Mouse (Mus musculus): ENCODE measurements around the gene 1700001K19Rik. TPM values are rescaled to one million over a fixed set of nuclear protein-coding genes. Genes with fewer than 3 reads are reported as not detected.
"Not testable (repeated sequence)": the region's sequence is repeated elsewhere in the genome, so short reads cannot be mapped to it uniquely, and the experiment has no call there.

1700001K19Rik gene
- polyA plus RNA-seq, 1 experiment, result 0.05 TPM

- no peak overlapping the region for H3K4me3 ChIP-seq
- no peak for TF ChIP-seq TCF12 (IDR thresholded peaks at IDR 0.05; ENCODE audit: insufficient read depth, poor library complexity, severe bottlenecking)
- TF ChIP-seq MYOG (IDR thresholded peaks at IDR 0.05; ENCODE audit: control insufficient read depth in 1 of 3, insufficient read depth in 1 of 3, insufficient read length in 2 of 3, low read depth in 2 of 3), result no peak
- TF ChIP-seq SRF (IDR thresholded peaks at IDR 0.05; ENCODE audit: control insufficient read depth, insufficient read length, low read depth), result no peak
- no peak for TF ChIP-seq POLR2AphosphoS2 (IDR thresholded peaks at IDR 0.05; ENCODE audit: insufficient read length, low read depth)
- no peak for TF ChIP-seq E2F4 (IDR thresholded peaks at IDR 0.05; ENCODE audit: insufficient read depth)
- TF ChIP-seq CEBPB (IDR thresholded peaks at IDR 0.05; ENCODE audit: insufficient read depth, poor library complexity, severe bottlenecking), result no peak
- no peak for TF ChIP-seq TCF3 (IDR thresholded peaks at IDR 0.05; ENCODE audit: insufficient read length, low read depth)
- TF ChIP-seq REST (IDR thresholded peaks at IDR 0.05; ENCODE audit: insufficient read depth, insufficient read length), result no peak
- no peak for TF ChIP-seq MYOD1 (IDR thresholded peaks at IDR 0.05; ENCODE audit: control insufficient read depth in 1 of 3, insufficient read length in 2 of 3, low read depth in 2 of 3)
- TF ChIP-seq MAX (IDR thresholded peaks at IDR 0.05; ENCODE audit: low read depth), result no peak
- TF ChIP-seq POLR2A (IDR thresholded peaks at IDR 0.05; ENCODE audit: insufficient read length, low read depth), result no peak
- TF ChIP-seq USF1 (IDR thresholded peaks at IDR 0.05; ENCODE audit: low read depth), result no peak
- no peaks in the 10 kb centered on the region for H3K27me3 ChIP-seq (ENCODE audit: control insufficient read depth, insufficient read depth, insufficient read length)
- no peaks in the 10 kb centered on the region for H3K36me3 ChIP-seq (ENCODE audit: control insufficient read depth, insufficient read depth)
- H3ac ChIP-seq (ENCODE audit: control insufficient read depth, insufficient read length), result no peak overlapping the region
- H3K79me2 ChIP-seq (ENCODE audit: control insufficient read depth, insufficient read depth), result no peaks in the 10 kb centered on the region
- H3K4me2 ChIP-seq (ENCODE audit: low read depth), result peak overlapping the region; percentile 63
Observed at GRCm38 (mm10) chr12:110703682-110704081, 21.3 kb upstream of the 1700001K19Rik start.

GRCm38 (mm10) chr12:110703008-110703471, 20.6 kb upstream of the 1700001K19Rik start:
- TF ChIP-seq MYOD1 (IDR thresholded peaks at IDR 0.05; ENCODE audit: control insufficient read depth in 1 of 3, insufficient read length in 2 of 3, low read depth in 2 of 3), result no peak
- peak; percentile 28 for TF ChIP-seq POLR2A (IDR thresholded peaks at IDR 0.05; ENCODE audit: insufficient read length, low read depth)
- Histone ChIP-seq H3K27me3 (ENCODE audit: control insufficient read depth, insufficient read depth, insufficient read length) (no peaks in the 10 kb centered on the region), H3ac (ENCODE audit: control insufficient read depth, insufficient read length) (no peak overlapping the region), H3K79me2 (ENCODE audit: control insufficient read depth, insufficient read depth) (no peaks in the 10 kb centered on the region), H3K36me3 (ENCODE audit: control insufficient read depth, insufficient read depth) (no peaks in the 10 kb centered on the region), H3K4me3 (no peak overlapping the region), H3K4me2 (ENCODE audit: low read depth) (peak overlapping the region; percentile 63)

- no peaks in the 10 kb centered on the region for H3K79me2 ChIP-seq (ENCODE audit: control insufficient read depth, insufficient read depth)
- H3K36me3 ChIP-seq (ENCODE audit: control insufficient read depth, insufficient read depth), result no peaks in the 10 kb centered on the region
- H3K27me3 ChIP-seq (ENCODE audit: control insufficient read depth, insufficient read depth, insufficient read length), result no peaks in the 10 kb centered on the region
- no peak within 1 kb of the TSS for H3ac ChIP-seq (ENCODE audit: control insufficient read depth, insufficient read length)
- H3K4me2 ChIP-seq (ENCODE audit: low read depth), result peak within 1 kb of the TSS; percentile 63
- no peak for TF ChIP-seq MYOD1 (IDR thresholded peaks at IDR 0.05; ENCODE audit: control insufficient read depth in 1 of 3, insufficient read length in 2 of 3, low read depth in 2 of 3)
- no peak for TF ChIP-seq SRF (IDR thresholded peaks at IDR 0.05; ENCODE audit: control insufficient read depth, insufficient read length, low read depth)
- TF ChIP-seq POLR2AphosphoS2 (IDR thresholded peaks at IDR 0.05; ENCODE audit: insufficient read length, low read depth), result no peak
- no peak for TF ChIP-seq REST (IDR thresholded peaks at IDR 0.05; ENCODE audit: insufficient read depth, insufficient read length)
- TF ChIP-seq TCF12 (IDR thresholded peaks at IDR 0.05; ENCODE audit: insufficient read depth, poor library complexity, severe bottlenecking), result no peak
- no peak for TF ChIP-seq POLR2A (IDR thresholded peaks at IDR 0.05; ENCODE audit: insufficient read length, low read depth)
- TF ChIP-seq CEBPB (IDR thresholded peaks at IDR 0.05; ENCODE audit: insufficient read depth, poor library complexity, severe bottlenecking), result no peak
- no peak for TF ChIP-seq MAX (IDR thresholded peaks at IDR 0.05; ENCODE audit: low read depth)
- no peak for TF ChIP-seq E2F4 (IDR thresholded peaks at IDR 0.05; ENCODE audit: insufficient read depth)
- TF ChIP-seq USF1 (IDR thresholded peaks at IDR 0.05; ENCODE audit: low read depth), result no peak
- no peak for TF ChIP-seq MYOG (IDR thresholded peaks at IDR 0.05; ENCODE audit: control insufficient read depth in 1 of 3, insufficient read depth in 1 of 3, insufficient read length in 2 of 3, low read depth in 2 of 3)
- no peak for TF ChIP-seq TCF3 (IDR thresholded peaks at IDR 0.05; ENCODE audit: insufficient read length, low read depth)
- no peak within 1 kb of the TSS for H3K4me3 ChIP-seq
Observed at GRCm38 (mm10) chr12:110702556-110702955, 20.1 kb upstream of the 1700001K19Rik start, which contains the start of gene Hsp90aa1. Gene Hsp90aa1, minus strand, starts transcription at chr12:110702728.

- H3K4me3 ChIP-seq; H3K27me3 ChIP-seq (ENCODE audit: control insufficient read depth, insufficient read depth, insufficient read length): not testable (repeated sequence)
Observed at GRCm38 (mm10) chr12:110701363-110701762, 18.9 kb upstream of the 1700001K19Rik start.

GRCm38 (mm10) chr12:110700730-110701129, 18.3 kb upstream of the 1700001K19Rik start:
- no peaks in the 10 kb centered on the region for H3K36me3 ChIP-seq (ENCODE audit: control insufficient read depth, insufficient read depth)
- no peaks in the 10 kb centered on the region for H3K27me3 ChIP-seq (ENCODE audit: control insufficient read depth, insufficient read depth, insufficient read length)
- H3K4me3 ChIP-seq, result no peak overlapping the region
- H3K79me2 ChIP-seq (ENCODE audit: control insufficient read depth, insufficient read depth), result no peaks in the 10 kb centered on the region
- no peak for TF ChIP-seq CEBPB (IDR thresholded peaks at IDR 0.05; ENCODE audit: insufficient read depth, poor library complexity, severe bottlenecking)
- TF ChIP-seq USF1 (IDR thresholded peaks at IDR 0.05; ENCODE audit: low read depth), result no peak
- no peak for TF ChIP-seq REST (IDR thresholded peaks at IDR 0.05; ENCODE audit: insufficient read depth, insufficient read length)
- no peak for TF ChIP-seq POLR2AphosphoS2 (IDR thresholded peaks at IDR 0.05; ENCODE audit: insufficient read length, low read depth)
- no peak for TF ChIP-seq MYOG (IDR thresholded peaks at IDR 0.05; ENCODE audit: control insufficient read depth in 1 of 3, insufficient read depth in 1 of 3, insufficient read length in 2 of 3, low read depth in 2 of 3)
- TF ChIP-seq MAX (IDR thresholded peaks at IDR 0.05; ENCODE audit: low read depth), result no peak
- no peak for TF ChIP-seq POLR2A (IDR thresholded peaks at IDR 0.05; ENCODE audit: insufficient read length, low read depth)
- no peak for TF ChIP-seq MYOD1 (IDR thresholded peaks at IDR 0.05; ENCODE audit: control insufficient read depth in 1 of 3, insufficient read length in 2 of 3, low read depth in 2 of 3)
- TF ChIP-seq TCF3 (IDR thresholded peaks at IDR 0.05; ENCODE audit: insufficient read length, low read depth), result no peak
- no peak for TF ChIP-seq TCF12 (IDR thresholded peaks at IDR 0.05; ENCODE audit: insufficient read depth, poor library complexity, severe bottlenecking)
- TF ChIP-seq SRF (IDR thresholded peaks at IDR 0.05; ENCODE audit: control insufficient read depth, insufficient read length, low read depth), result no peak
- TF ChIP-seq E2F4 (IDR thresholded peaks at IDR 0.05; ENCODE audit: insufficient read depth), result no peak
- no peak overlapping the region for H3K4me2 ChIP-seq (ENCODE audit: low read depth)
- no peak overlapping the region for H3ac ChIP-seq (ENCODE audit: control insufficient read depth, insufficient read length)

More at GRCm38 (mm10) chr12:110701363-110701762, 18.9 kb upstream of the 1700001K19Rik start:
- H3K4me2 ChIP-seq (ENCODE audit: low read depth); H3ac ChIP-seq (ENCODE audit: control insufficient read depth, insufficient read length); H3K36me3 ChIP-seq (ENCODE audit: control insufficient read depth, insufficient read depth); H3K79me2 ChIP-seq (ENCODE audit: control insufficient read depth, insufficient read depth): not testable (repeated sequence)

All from myocyte (in vitro differentiated cells).